Mouse (Mus musculus): ENCODE data around the gene Trit1. TPM values are rescaled to one million over a fixed set of nuclear protein-coding genes. Genes with fewer than 3 reads are reported as not detected.

Trit1 gene
- total and polyA plus RNA-seq, 2 experiments from 2014 or later: 16.2 to 17.3 TPM

GRCm38 (mm10) chr4:123078231-123078630 is 61.8 kb downstream of the Trit1 start:
- Histone ChIP-seq H3K9me3 (ENCODE audit: low read length) (no peaks in the 10 kb centered on the region), H3K4me3 (ENCODE audit: low read depth, low read length) (no peak overlapping the region), H3K36me3 (ENCODE audit: insufficient read depth, low read length) (no peaks in the 10 kb centered on the region), H3K27me3 (ENCODE audit: insufficient read depth, low read length) (no peaks in the 10 kb centered on the region), H3K4me2 (ENCODE audit: low read depth, low read length, poor library complexity, severe bottlenecking) (no peak overlapping the region), H3K4me1 (ENCODE audit: insufficient read depth, low read length) (no peaks in the 10 kb centered on the region), H3K9ac (replicated peaks; ENCODE audit: low read length, poor library complexity, severe bottlenecking) (no peak overlapping the region), H3K27ac (ENCODE audit: low read depth, low read length) (no peak overlapping the region)
- no peak for TF ChIP-seq CTCF (IDR thresholded peaks at IDR 0.05)
- WGBS: 80% methylated on average over 4 of the region's 4 CpGs
- DNase-seq (ENCODE audit: low spot score) (no peak), ATAC-seq (ENCODE audit: low FRiP score) (no peak)

DNA sequence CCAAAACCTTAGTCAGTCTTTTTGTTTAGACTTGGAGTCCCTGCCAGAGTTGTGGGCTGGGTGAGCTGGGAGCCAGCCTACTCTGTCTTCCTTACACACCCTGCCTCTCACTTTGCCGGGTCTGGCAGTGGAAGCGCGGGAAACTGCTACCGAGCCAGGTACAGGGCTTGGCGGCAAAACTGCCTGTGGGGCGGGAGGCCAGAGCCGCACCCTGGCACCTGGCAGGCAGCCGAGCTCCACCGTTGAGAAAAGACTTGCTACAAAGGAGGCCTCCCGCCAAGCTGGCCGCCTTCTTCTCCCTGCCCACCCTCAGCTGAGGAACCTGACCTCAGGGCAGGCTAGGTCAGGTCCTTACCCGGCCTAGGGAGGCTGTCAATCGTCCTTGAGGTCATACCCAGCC is 64.4 kb downstream of the Trit1 start:
- H3K9me3 ChIP-seq (ENCODE audit: low read length): no peaks in the 10 kb centered on the region
- 38% methylated on average over 13 of the region's 13 CpGs for WGBS
- no peak overlapping the region for H3K27ac ChIP-seq (ENCODE audit: low read depth, low read length)
- DNase-seq (ENCODE audit: low spot score) (no peak), ATAC-seq (ENCODE audit: low FRiP score) (no peak)
- no peaks in the 10 kb centered on the region for H3K27me3 ChIP-seq (ENCODE audit: insufficient read depth, low read length)
- no peaks in the 10 kb centered on the region for H3K4me1 ChIP-seq (ENCODE audit: insufficient read depth, low read length)
- no peak overlapping the region for H3K9ac ChIP-seq (replicated peaks; ENCODE audit: low read length, poor library complexity, severe bottlenecking)
- H3K4me3 ChIP-seq (ENCODE audit: low read depth, low read length): no peak overlapping the region
- no peaks in the 10 kb centered on the region for H3K36me3 ChIP-seq (ENCODE audit: insufficient read depth, low read length)
- no peak for TF ChIP-seq CTCF (IDR thresholded peaks at IDR 0.05)
- no peak overlapping the region for H3K4me2 ChIP-seq (ENCODE audit: low read depth, low read length, poor library complexity, severe bottlenecking)

GRCm38 (mm10) chr4:123082283-123083163 is 66.1 kb downstream of the Trit1 start:
- peak; percentile 84 for TF ChIP-seq CTCF (IDR thresholded peaks at IDR 0.05)
- Histone ChIP-seq H3K27me3 (ENCODE audit: insufficient read depth, low read length) (no peaks in the 10 kb centered on the region), H3K9ac (replicated peaks; ENCODE audit: low read length, poor library complexity, severe bottlenecking) (no peak overlapping the region), H3K27ac (ENCODE audit: low read depth, low read length) (no peak overlapping the region), H3K4me2 (ENCODE audit: low read depth, low read length, poor library complexity, severe bottlenecking) (no peak overlapping the region), H3K9me3 (ENCODE audit: low read length) (no peaks in the 10 kb centered on the region), H3K36me3 (ENCODE audit: insufficient read depth, low read length) (no peaks in the 10 kb centered on the region), H3K4me1 (ENCODE audit: insufficient read depth, low read length) (no peaks in the 10 kb centered on the region), H3K4me3 (ENCODE audit: low read depth, low read length) (no peak overlapping the region)
- ATAC-seq (ENCODE audit: low FRiP score) (peak; percentile 62; the same call in 1 of the 2 replicates), DNase-seq (ENCODE audit: low spot score) (peak; percentile 64)
- 66% methylated on average over 20 of the region's 20 CpGs for WGBS

GRCm38 (mm10) chr4:123083323-123083902 is 67.0 kb downstream of the Trit1 start:
- DNase-seq (ENCODE audit: low spot score): no peak
- WGBS: 70% methylated on average over 13 of the region's 13 CpGs
- TF ChIP-seq CTCF (IDR thresholded peaks at IDR 0.05): no peak
- Histone ChIP-seq H3K9me3 (ENCODE audit: low read length) (no peaks in the 10 kb centered on the region), H3K27ac (ENCODE audit: low read depth, low read length) (no peak overlapping the region), H3K4me1 (ENCODE audit: insufficient read depth, low read length) (no peaks in the 10 kb centered on the region), H3K4me3 (ENCODE audit: low read depth, low read length) (no peak overlapping the region), H3K9ac (replicated peaks; ENCODE audit: low read length, poor library complexity, severe bottlenecking) (no peak overlapping the region), H3K36me3 (ENCODE audit: insufficient read depth, low read length) (no peaks in the 10 kb centered on the region), H3K27me3 (ENCODE audit: insufficient read depth, low read length) (no peaks in the 10 kb centered on the region), H3K4me2 (ENCODE audit: low read depth, low read length, poor library complexity, severe bottlenecking) (no peak overlapping the region)
- ATAC-seq (ENCODE audit: low FRiP score): no peak

DNA sequence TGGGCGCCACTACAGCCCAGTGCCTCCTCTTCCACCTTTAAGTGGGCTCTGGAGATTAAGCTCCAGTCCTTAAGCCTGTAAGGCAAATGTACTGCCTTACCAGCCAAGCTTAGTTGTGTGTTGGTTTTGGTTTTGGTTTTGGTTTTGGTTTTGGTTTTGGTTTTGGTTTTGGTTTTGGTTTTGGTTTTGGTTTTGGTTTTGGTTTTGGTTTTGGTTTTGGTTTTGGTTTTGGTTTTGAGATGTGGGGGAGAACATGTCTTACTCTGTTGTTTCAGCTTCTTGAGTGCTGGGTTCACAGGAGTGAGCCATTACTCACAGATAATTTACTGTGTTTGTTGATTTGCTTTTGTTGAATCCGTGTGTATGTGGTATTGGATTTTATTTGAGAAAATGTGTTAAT is 68.9 kb downstream of the Trit1 start:
- Histone ChIP-seq H3K36me3 (ENCODE audit: insufficient read depth, low read length) (no peaks in the 10 kb centered on the region), H3K27ac (ENCODE audit: low read depth, low read length) (no peak overlapping the region), H3K27me3 (ENCODE audit: insufficient read depth, low read length) (no peaks in the 10 kb centered on the region), H3K4me1 (ENCODE audit: insufficient read depth, low read length) (no peaks in the 10 kb centered on the region), H3K4me3 (ENCODE audit: low read depth, low read length) (no peak overlapping the region), H3K4me2 (ENCODE audit: low read depth, low read length, poor library complexity, severe bottlenecking) (no peak overlapping the region), H3K9me3 (ENCODE audit: low read length) (no peaks in the 10 kb centered on the region), H3K9ac (replicated peaks; ENCODE audit: low read length, poor library complexity, severe bottlenecking) (no peak overlapping the region)
- no peak for TF ChIP-seq CTCF (IDR thresholded peaks at IDR 0.05)
- no peak for DNase-seq (ENCODE audit: low spot score)
- 78% methylated on average over 2 of the region's 2 CpGs for WGBS
- no peak for ATAC-seq (ENCODE audit: low FRiP score)

DNA sequence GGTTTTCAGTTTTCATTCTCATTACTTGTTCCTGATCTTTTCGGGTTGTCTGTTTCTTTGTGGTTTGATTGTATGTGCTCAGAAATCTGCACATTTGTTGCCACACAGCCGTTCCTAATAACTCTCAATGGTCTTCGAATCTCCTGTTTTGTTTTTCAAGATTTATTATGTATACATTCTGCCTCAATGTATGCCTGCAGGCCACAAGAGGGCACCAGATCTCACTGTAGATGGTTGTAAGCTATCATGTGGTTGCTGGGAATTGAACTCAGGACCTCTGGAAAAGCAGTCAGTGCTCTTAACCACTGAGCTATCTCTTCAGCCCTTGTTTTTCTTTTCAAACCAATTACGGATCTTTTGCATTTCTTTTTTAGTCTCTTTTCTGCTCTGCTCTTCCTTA is 70.0 kb downstream of the Trit1 start:
- H3K4me3 ChIP-seq (ENCODE audit: low read depth, low read length): no peak overlapping the region
- WGBS: 94% methylated on average over 4 of the region's 4 CpGs
- DNase-seq (ENCODE audit: low spot score) (no peak), ATAC-seq (ENCODE audit: low FRiP score) (no peak)
- no peak for TF ChIP-seq CTCF (IDR thresholded peaks at IDR 0.05)
- H3K27ac ChIP-seq (ENCODE audit: low read depth, low read length): no peak overlapping the region
- H3K36me3 ChIP-seq (ENCODE audit: insufficient read depth, low read length): no peaks in the 10 kb centered on the region
- H3K9ac ChIP-seq (replicated peaks; ENCODE audit: low read length, poor library complexity, severe bottlenecking): no peak overlapping the region
- no peaks in the 10 kb centered on the region for H3K27me3 ChIP-seq (ENCODE audit: insufficient read depth, low read length)
- no peaks in the 10 kb centered on the region for H3K9me3 ChIP-seq (ENCODE audit: low read length)
- no peaks in the 10 kb centered on the region for H3K4me1 ChIP-seq (ENCODE audit: insufficient read depth, low read length)
- H3K4me2 ChIP-seq (ENCODE audit: low read depth, low read length, poor library complexity, severe bottlenecking): no peak overlapping the region
